Mouse (Mus musculus) kidney, postnatal 10 days (tissue): Measurements from ENCODE around the gene Atrip.
A peak's percentile ranks its signal among the peaks of the same experiment; 100 is the strongest.

ENCODE experiments used
- DNase-seq: peaks from one replicate; pipeline ENCODE4 v3.0.0; 2021; ENCODE audit warnings: mixed read lengths

Atrip gene

GRCm38 (mm10) chr9:109031001-109031400 is 42.9 kb downstream of the Atrip start:
- no peak for DNase-seq

DNA sequence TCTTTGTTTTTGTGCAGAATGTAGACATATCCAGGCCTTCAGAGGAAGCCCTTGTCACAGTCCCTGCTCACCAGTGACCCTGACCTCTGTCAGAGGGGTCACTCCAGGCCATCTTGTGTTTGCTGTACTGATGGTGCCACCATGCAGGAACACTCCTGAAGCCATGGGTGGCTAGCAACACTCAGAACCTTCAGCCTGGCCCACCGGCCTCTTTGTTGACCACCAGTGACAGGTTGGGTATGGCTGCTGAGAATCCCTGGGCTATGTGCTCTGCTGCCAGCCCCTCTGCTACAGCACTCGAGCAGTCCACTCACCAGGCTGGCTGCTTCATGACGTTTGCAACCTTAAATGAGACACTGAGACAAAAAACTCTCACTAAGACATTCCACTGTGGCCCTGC is 43.6 kb downstream of the Atrip start:
- peak; percentile 3 for DNase-seq

DNA sequence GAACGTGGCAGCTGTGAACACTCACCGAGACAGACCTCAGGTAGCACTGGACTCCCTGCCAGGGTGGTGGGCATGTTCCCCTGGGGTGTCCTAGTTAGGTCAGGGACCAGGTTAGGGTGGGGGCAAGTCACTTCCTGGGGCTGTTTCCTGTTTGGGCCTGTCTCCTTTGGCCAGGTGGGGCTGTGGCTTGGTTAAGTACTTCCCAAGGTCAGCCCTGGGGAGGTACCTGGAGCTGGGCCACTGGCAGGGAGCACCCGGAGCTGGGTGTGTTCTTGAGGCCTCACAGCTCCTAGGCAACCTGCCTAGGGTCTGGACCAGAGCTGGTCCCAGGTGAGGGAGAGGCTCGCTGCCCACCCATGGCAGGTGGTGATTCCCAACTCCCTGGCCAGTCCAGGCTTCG is 45.0 kb downstream of the Atrip start:
- peak; percentile 4 for DNase-seq

DNA sequence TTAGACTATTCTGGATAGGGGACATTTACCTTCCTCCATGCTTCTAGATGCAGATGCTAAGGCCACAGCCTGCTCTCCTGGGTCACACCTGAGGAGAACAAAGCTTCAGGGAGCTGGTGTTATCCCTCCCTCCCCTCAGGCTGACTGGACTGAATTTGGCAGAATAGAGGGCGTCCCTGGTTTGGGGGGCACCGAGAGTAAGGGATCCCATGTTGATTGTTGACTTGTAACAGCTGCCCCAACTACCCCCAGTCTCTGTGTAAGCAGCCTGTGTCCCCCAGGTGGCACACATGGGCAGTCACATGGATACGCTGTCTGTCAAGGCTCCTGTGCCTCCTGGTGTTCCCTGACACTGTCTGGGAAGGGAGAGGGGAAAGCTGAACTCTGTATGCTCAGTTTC is 45.5 kb downstream of the Atrip start:
- peak; percentile 3 for DNase-seq

- peak; percentile 27 for DNase-seq
These were observed 46.4 kb downstream of the Atrip start for GRCm38 (mm10) chr9:109027521-109027920.

- DNase-seq: peak; percentile 7
These were observed 50.8 kb downstream of the Atrip start for GRCm38 (mm10) chr9:109022866-109023685.

DNA sequence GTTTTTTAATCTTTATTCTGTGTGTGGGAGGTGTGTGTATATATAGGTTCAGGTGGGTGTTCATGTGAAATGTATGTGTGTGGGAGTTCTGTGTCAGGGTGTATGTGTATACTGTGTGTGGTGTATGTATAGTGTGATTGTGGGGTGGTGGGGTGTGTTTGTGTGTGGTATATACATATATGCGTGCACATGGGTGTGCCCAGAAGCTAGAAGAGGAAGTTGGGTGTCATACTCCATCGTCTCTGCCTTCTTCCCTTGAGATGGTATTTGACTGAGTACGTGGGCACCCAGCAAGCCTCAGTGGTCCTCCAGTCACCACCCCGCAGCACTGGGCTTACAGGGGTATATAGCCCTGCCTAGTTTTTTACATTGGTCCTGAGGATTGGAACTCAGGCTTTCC is 52.5 kb downstream of the Atrip start:
- DNase-seq: no peak

GRCm38 (mm10) chr9:109016973-109017604 is 56.8 kb downstream of the Atrip start:
- DNase-seq: no peak

GRCm38 (mm10) chr9:109015397-109015796 is 58.5 kb downstream of the Atrip start:
- DNase-seq: no peak

GRCm38 (mm10) chr9:109010316-109010690 is 63.6 kb downstream of the Atrip start:
- no peak for DNase-seq

- peak; percentile 63 for DNase-seq
These were observed 64.1 kb downstream of the Atrip start for GRCm38 (mm10) chr9:109009636-109010315.

DNA sequence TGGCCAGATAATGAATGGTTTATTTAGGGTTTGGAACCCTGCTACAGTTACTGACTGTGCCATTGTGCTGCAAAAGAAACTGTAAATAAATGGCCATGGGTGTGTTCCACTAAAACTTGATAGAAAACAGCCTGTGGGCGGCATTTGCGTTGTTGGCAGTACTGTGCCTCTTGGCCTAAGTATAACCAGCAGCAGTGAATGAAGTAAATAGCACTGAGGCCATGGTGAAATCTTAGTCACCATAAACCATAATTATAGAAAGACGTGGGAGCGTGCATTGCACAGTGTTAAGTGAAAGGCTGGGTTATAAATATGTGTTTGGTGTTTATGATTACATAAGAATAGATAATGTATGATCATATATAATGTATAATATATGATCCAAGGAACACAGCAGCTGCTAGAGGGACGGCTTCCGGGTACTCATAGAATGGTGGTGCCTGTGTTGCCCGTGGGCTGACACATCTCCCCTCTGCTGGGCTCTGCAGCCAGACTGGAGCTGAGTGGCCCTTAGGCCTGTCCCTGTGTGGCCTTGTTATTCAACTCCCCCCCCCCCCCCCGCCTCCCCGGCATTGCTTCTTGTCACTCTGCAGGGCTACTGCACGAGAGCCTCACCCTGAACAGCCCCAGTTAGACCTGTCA is 64.8 kb downstream of the Atrip start:
- DNase-seq: no peak

DNA sequence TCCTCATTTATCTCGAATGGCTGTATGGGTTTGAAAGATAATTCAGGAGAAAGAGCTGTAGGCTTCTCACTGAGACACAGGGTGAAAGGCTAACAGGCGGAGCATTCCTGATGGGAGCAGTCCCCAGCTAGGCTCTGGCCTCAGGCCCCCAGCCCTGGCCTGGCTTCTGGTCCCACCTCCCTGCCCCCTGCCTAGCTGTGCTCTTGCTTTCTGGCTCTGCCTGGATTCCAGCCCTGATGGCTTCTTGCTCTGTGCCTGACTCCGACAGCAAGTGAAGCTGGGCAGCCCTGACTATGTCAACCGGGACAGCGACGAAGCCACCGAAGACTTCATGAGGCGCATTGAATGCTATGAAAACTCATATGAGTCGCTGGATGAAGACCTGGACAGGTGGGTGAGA is 65.8 kb downstream of the Atrip start:
- no peak for DNase-seq
